Mouse (Mus musculus) leukemia stem cell, adult 10-12 weeks (primary cell): ENCODE measurements around the gene Lpar6. TPM values are rescaled to one million over a fixed set of nuclear protein-coding genes. Genes with fewer than 3 reads are reported as not detected.

ENCODE experiments used
- polyA plus RNA-seq: library from polyadenylated mRNA; stranded (reverse); fragments of >175 nt; gene quantifications from 2 replicates; pipeline ENCODE4 v1.2.3, GENCODE M21; 2012; ENCODE audit warnings: low replicate concordance

Lpar6 gene
- not detected in 2 replicates for polyA plus RNA-seq

GRCm38 (mm10) chr14:73237848-73238321 is at the start of gene Lpar6:
Gene Lpar6, plus strand, starts transcription at chr14:73237895.

Other genes with a start within 250 kb of the Lpar6 start
- 0.38 and 0.88 TPM in 2 replicates for gene Cysltr2, start 188.8 kb upstream of the Lpar6 start, polyA plus RNA-seq
- 3.0 and 6.4 TPM in 2 replicates for gene Rcbtb2, start 114.9 kb upstream of the Lpar6 start, polyA plus RNA-seq
- 7.1 and 8.8 TPM in 2 replicates for gene Rb1, start 87.9 kb downstream of the Lpar6 start, polyA plus RNA-seq
- gene Itm2b, start 147.4 kb downstream of the Lpar6 start, polyA plus RNA-seq: 82.4 and 183 TPM in 2 replicates